Mouse (Mus musculus): ENCODE measurements around the gene Fcnb.

Gene Fcnb

GRCm38 (mm10) chr2:28084768-28085167 lies at the start of gene Fcnb:
Gene Fcnb, minus strand, starts transcription at chr2:28084885.
- TF ChIP-seq NANOG (IDR thresholded peaks at IDR 0.05; ENCODE audit: borderline replicate concordance, low read length): no peak
- no peak for TF ChIP-seq POU5F1 (IDR thresholded peaks at IDR 0.05; ENCODE audit: borderline replicate concordance, low read length)
- no peak for TF ChIP-seq CTCF (conservative IDR thresholded peaks at IDR 0.05; ENCODE audit: low read length)
- H3K4me3 ChIP-seq (replicated peaks; ENCODE audit: low read length): no peak within 1 kb of the TSS
- no peaks in the 10 kb centered on the region for H3K36me3 ChIP-seq (ENCODE audit: insufficient read depth, low read length)
- H3K4me1 ChIP-seq (replicated peaks; ENCODE audit: low read depth, low read length): no peaks in the 10 kb centered on the region
- H3K27me3 ChIP-seq (ENCODE audit: insufficient read depth, low read length): no peaks in the 10 kb centered on the region
- H3K9me3 ChIP-seq (ENCODE audit: low read length): no peaks in the 10 kb centered on the region

- Histone ChIP-seq H3K9me3 (ENCODE audit: low read length) (no peaks in the 10 kb centered on the region), H3K36me3 (ENCODE audit: insufficient read depth, low read length) (no peaks in the 10 kb centered on the region), H3K4me3 (replicated peaks; ENCODE audit: low read length) (no peak overlapping the region), H3K4me1 (replicated peaks; ENCODE audit: low read depth, low read length) (peaks cover 6% of the 10 kb centered on the region; the same call in 1 of the 2 replicates), H3K27me3 (ENCODE audit: insufficient read depth, low read length) (no peaks in the 10 kb centered on the region)
- no peak for TF ChIP-seq CTCF (conservative IDR thresholded peaks at IDR 0.05; ENCODE audit: low read length)
- TF ChIP-seq NANOG (IDR thresholded peaks at IDR 0.05; ENCODE audit: borderline replicate concordance, low read length): no peak
- no peak for TF ChIP-seq POU5F1 (IDR thresholded peaks at IDR 0.05; ENCODE audit: borderline replicate concordance, low read length)
Observed at GRCm38 (mm10) chr2:28133833-28134232, 49.1 kb upstream of the Fcnb start.

GRCm38 (mm10) chr2:28132117-28132516 lies 47.4 kb upstream of the Fcnb start:
- TF ChIP-seq NANOG (IDR thresholded peaks at IDR 0.05; ENCODE audit: borderline replicate concordance, low read length): no peak
- no peak for TF ChIP-seq POU5F1 (IDR thresholded peaks at IDR 0.05; ENCODE audit: borderline replicate concordance, low read length)
- TF ChIP-seq CTCF (conservative IDR thresholded peaks at IDR 0.05; ENCODE audit: low read length): no peak
- Histone ChIP-seq H3K36me3 (ENCODE audit: insufficient read depth, low read length) (no peaks in the 10 kb centered on the region), H3K4me3 (replicated peaks; ENCODE audit: low read length) (no peak overlapping the region), H3K27me3 (ENCODE audit: insufficient read depth, low read length) (no peaks in the 10 kb centered on the region), H3K9me3 (ENCODE audit: low read length) (no peaks in the 10 kb centered on the region), H3K4me1 (replicated peaks; ENCODE audit: low read depth, low read length) (peaks cover 6% of the 10 kb centered on the region; the same call in 1 of the 2 replicates)

GRCm38 (mm10) chr2:28126763-28127438 lies 42.2 kb upstream of the Fcnb start:
- Histone ChIP-seq H3K4me1 (replicated peaks; ENCODE audit: low read depth, low read length) (no peaks in the 10 kb centered on the region), H3K4me3 (replicated peaks; ENCODE audit: low read length) (no peak overlapping the region), H3K9me3 (ENCODE audit: low read length) (peaks cover 10% of the 10 kb centered on the region), H3K36me3 (ENCODE audit: insufficient read depth, low read length) (no peaks in the 10 kb centered on the region), H3K27me3 (ENCODE audit: insufficient read depth, low read length) (no peaks in the 10 kb centered on the region)
- TF ChIP-seq NANOG (IDR thresholded peaks at IDR 0.05; ENCODE audit: borderline replicate concordance, low read length): no peak
- no peak for TF ChIP-seq POU5F1 (IDR thresholded peaks at IDR 0.05; ENCODE audit: borderline replicate concordance, low read length)
- no peak for TF ChIP-seq CTCF (conservative IDR thresholded peaks at IDR 0.05; ENCODE audit: low read length)

GRCm38 (mm10) chr2:28123910-28124309 lies 39.2 kb upstream of the Fcnb start:
- TF ChIP-seq POU5F1 (IDR thresholded peaks at IDR 0.05; ENCODE audit: borderline replicate concordance, low read length) (no peak), CTCF (conservative IDR thresholded peaks at IDR 0.05; ENCODE audit: low read length) (no peak), NANOG (IDR thresholded peaks at IDR 0.05; ENCODE audit: borderline replicate concordance, low read length) (no peak)
- Histone ChIP-seq H3K27me3 (ENCODE audit: insufficient read depth, low read length) (peaks cover 4% of the 10 kb centered on the region; the same call in 1 of the 2 replicates), H3K4me1 (replicated peaks; ENCODE audit: low read depth, low read length) (no peaks in the 10 kb centered on the region), H3K36me3 (ENCODE audit: insufficient read depth, low read length) (no peaks in the 10 kb centered on the region), H3K4me3 (replicated peaks; ENCODE audit: low read length) (no peak overlapping the region), H3K9me3 (ENCODE audit: low read length) (peaks cover 10% of the 10 kb centered on the region)

- Histone ChIP-seq H3K36me3 (ENCODE audit: insufficient read depth, low read length) (no peaks in the 10 kb centered on the region), H3K4me1 (replicated peaks; ENCODE audit: low read depth, low read length) (no peaks in the 10 kb centered on the region), H3K9me3 (ENCODE audit: low read length) (peaks cover 10% of the 10 kb centered on the region), H3K27me3 (ENCODE audit: insufficient read depth, low read length) (peaks cover 4% of the 10 kb centered on the region; the same call in 1 of the 2 replicates), H3K4me3 (replicated peaks; ENCODE audit: low read length) (no peak overlapping the region)
- TF ChIP-seq POU5F1 (IDR thresholded peaks at IDR 0.05; ENCODE audit: borderline replicate concordance, low read length): no peak
- TF ChIP-seq NANOG (IDR thresholded peaks at IDR 0.05; ENCODE audit: borderline replicate concordance, low read length): no peak
- no peak for TF ChIP-seq CTCF (conservative IDR thresholded peaks at IDR 0.05; ENCODE audit: low read length)
Observed at GRCm38 (mm10) chr2:28121309-28121708, 36.6 kb upstream of the Fcnb start.

GRCm38 (mm10) chr2:28120342-28120741 lies 35.7 kb upstream of the Fcnb start:
- TF ChIP-seq CTCF (conservative IDR thresholded peaks at IDR 0.05; ENCODE audit: low read length): 0 out of 2 replicates have a peak, but pooled peaks have one; percentile 14
- no peak for TF ChIP-seq POU5F1 (IDR thresholded peaks at IDR 0.05; ENCODE audit: borderline replicate concordance, low read length)
- TF ChIP-seq NANOG (IDR thresholded peaks at IDR 0.05; ENCODE audit: borderline replicate concordance, low read length): no peak
- Histone ChIP-seq H3K4me1 (replicated peaks; ENCODE audit: low read depth, low read length) (no peaks in the 10 kb centered on the region), H3K9me3 (ENCODE audit: low read length) (peaks cover 10% of the 10 kb centered on the region), H3K4me3 (replicated peaks; ENCODE audit: low read length) (no peak overlapping the region), H3K27me3 (ENCODE audit: insufficient read depth, low read length) (peaks cover 10% of the 10 kb centered on the region; the same call in 1 of the 2 replicates), H3K36me3 (ENCODE audit: insufficient read depth, low read length) (no peaks in the 10 kb centered on the region)

- Histone ChIP-seq H3K9me3 (ENCODE audit: low read length) (peaks cover 10% of the 10 kb centered on the region), H3K4me1 (replicated peaks; ENCODE audit: low read depth, low read length) (no peaks in the 10 kb centered on the region), H3K36me3 (ENCODE audit: insufficient read depth, low read length) (no peaks in the 10 kb centered on the region), H3K4me3 (replicated peaks; ENCODE audit: low read length) (no peak overlapping the region), H3K27me3 (ENCODE audit: insufficient read depth, low read length) (peaks cover 10% of the 10 kb centered on the region; the same call in 1 of the 2 replicates)
- TF ChIP-seq CTCF (conservative IDR thresholded peaks at IDR 0.05; ENCODE audit: low read length): no peak
Observed at GRCm38 (mm10) chr2:28118518-28119116, 33.9 kb upstream of the Fcnb start.

Data from E14TG2a.4 (cell line).